Mouse (Mus musculus): ENCODE data around the gene Qk. TPM values are rescaled to one million over a fixed set of nuclear protein-coding genes. Genes with fewer than 3 reads are reported as not detected.
A peak's percentile ranks its signal among the peaks of the same experiment; 100 is the strongest.

The Qk gene
- total and polyA plus RNA-seq, 2 experiments = 30.4 to 52.4 TPM

GRCm38 (mm10) chr17:10338286-10338685 lies 18.6 kb upstream of the Qk start:
- no peaks in the 10 kb centered on the region for H3K79me2 ChIP-seq (ENCODE audit: control insufficient read depth, insufficient read depth, low read length)
- H3K27me3 ChIP-seq (ENCODE audit: control insufficient read depth, insufficient read depth, low read length) = no peaks in the 10 kb centered on the region
- H3K27ac ChIP-seq (replicated peaks; ENCODE audit: insufficient read depth, low read depth, low read length) = no peak overlapping the region
- WGBS = 31% methylated on average over 10 of the region's 10 CpGs
- TF ChIP-seq CTCF (IDR thresholded peaks at IDR 0.05; ENCODE audit: low read depth, low read length) (no peak), POLR2A (IDR thresholded peaks at IDR 0.05; ENCODE audit: extremely low read depth, insufficient read depth, low read length) (no peak)
- no peaks in the 10 kb centered on the region for H3K36me3 ChIP-seq (ENCODE audit: control insufficient read depth, insufficient read depth, low read length)
- peak; percentile 85 for DNase-seq (ENCODE audit: extremely low read depth, low read depth, low spot score)
- no peak overlapping the region for H3K4me3 ChIP-seq (ENCODE audit: insufficient read depth, low read depth, low read length)
- peaks cover 1% of the 10 kb centered on the region; the same call in 1 of the 2 replicates for H3K4me1 ChIP-seq (ENCODE audit: control insufficient read depth, insufficient read depth, low read length)
- no peak overlapping the region for H3K9ac ChIP-seq (ENCODE audit: low read depth, low read length)

- Histone ChIP-seq H3K27me3 (ENCODE audit: control insufficient read depth, insufficient read depth, low read length) (no peaks in the 10 kb centered on the region), H3K4me3 (ENCODE audit: insufficient read depth, low read depth, low read length) (no peak overlapping the region), H3K9ac (ENCODE audit: low read depth, low read length) (no peak overlapping the region), H3K79me2 (ENCODE audit: control insufficient read depth, insufficient read depth, low read length) (no peaks in the 10 kb centered on the region), H3K4me1 (ENCODE audit: control insufficient read depth, insufficient read depth, low read length) (peaks cover 1% of the 10 kb centered on the region; the same call in 1 of the 2 replicates), H3K27ac (replicated peaks; ENCODE audit: insufficient read depth, low read depth, low read length) (no peak overlapping the region), H3K36me3 (ENCODE audit: control insufficient read depth, insufficient read depth, low read length) (no peaks in the 10 kb centered on the region)
- 95% methylated on average over 12 of the region's 12 CpGs for WGBS
- no peak for TF ChIP-seq CTCF (IDR thresholded peaks at IDR 0.05; ENCODE audit: low read depth, low read length)
- no peak for TF ChIP-seq POLR2A (IDR thresholded peaks at IDR 0.05; ENCODE audit: extremely low read depth, insufficient read depth, low read length)
- DNase-seq (ENCODE audit: extremely low read depth, low read depth, low spot score) = no peak
Observed at GRCm38 (mm10) chr17:10336558-10336957, 16.9 kb upstream of the Qk start.

- H3K27ac ChIP-seq (replicated peaks; ENCODE audit: insufficient read depth, low read depth, low read length) = no peak overlapping the region
- H3K36me3 ChIP-seq (ENCODE audit: control insufficient read depth, insufficient read depth, low read length) = no peaks in the 10 kb centered on the region
- no peak for DNase-seq (ENCODE audit: extremely low read depth, low read depth, low spot score)
- no peaks in the 10 kb centered on the region for H3K79me2 ChIP-seq (ENCODE audit: control insufficient read depth, insufficient read depth, low read length)
- 43% methylated on average over 16 of the region's 16 CpGs for WGBS
- TF ChIP-seq POLR2A (IDR thresholded peaks at IDR 0.05; ENCODE audit: extremely low read depth, insufficient read depth, low read length) (no peak), CTCF (IDR thresholded peaks at IDR 0.05; ENCODE audit: low read depth, low read length) (no peak)
- no peaks in the 10 kb centered on the region for H3K27me3 ChIP-seq (ENCODE audit: control insufficient read depth, insufficient read depth, low read length)
- H3K4me3 ChIP-seq (ENCODE audit: insufficient read depth, low read depth, low read length) = peak overlapping the region; percentile 74
- H3K9ac ChIP-seq (ENCODE audit: low read depth, low read length) = no peak overlapping the region; the same call in 1 of the 2 replicates
- H3K4me1 ChIP-seq (ENCODE audit: control insufficient read depth, insufficient read depth, low read length) = peaks cover 1% of the 10 kb centered on the region; the same call in 1 of the 2 replicates
Observed at GRCm38 (mm10) chr17:10335809-10336499, 16.3 kb upstream of the Qk start.

GRCm38 (mm10) chr17:10334957-10335690 lies 15.5 kb upstream of the Qk start:
- H3K9ac ChIP-seq (ENCODE audit: low read depth, low read length) = peak overlapping the region; percentile 51
- peak; percentile 36 for TF ChIP-seq CTCF (IDR thresholded peaks at IDR 0.05; ENCODE audit: low read depth, low read length)
- TF ChIP-seq POLR2A (IDR thresholded peaks at IDR 0.05; ENCODE audit: extremely low read depth, insufficient read depth, low read length) = no peak

GRCm38 (mm10) chr17:10334481-10334880 lies 14.8 kb upstream of the Qk start:
- Histone ChIP-seq H3K27me3 (ENCODE audit: control insufficient read depth, insufficient read depth, low read length) (no peaks in the 10 kb centered on the region), H3K27ac (replicated peaks; ENCODE audit: insufficient read depth, low read depth, low read length) (peak overlapping the region; percentile 5; the same call in 1 of the 2 replicates), H3K36me3 (ENCODE audit: control insufficient read depth, insufficient read depth, low read length) (no peaks in the 10 kb centered on the region), H3K4me3 (ENCODE audit: insufficient read depth, low read depth, low read length) (no peak overlapping the region), H3K9ac (ENCODE audit: low read depth, low read length) (0 out of 2 replicates have a peak overlapping the region, but pooled peaks have one; percentile 19), H3K79me2 (ENCODE audit: control insufficient read depth, insufficient read depth, low read length) (no peaks in the 10 kb centered on the region), H3K4me1 (ENCODE audit: control insufficient read depth, insufficient read depth, low read length) (peaks cover 2% of the 10 kb centered on the region)
- 41% methylated on average over 1 of the region's 1 CpGs for WGBS
- DNase-seq (ENCODE audit: extremely low read depth, low read depth, low spot score) = no peak
- TF ChIP-seq POLR2A (IDR thresholded peaks at IDR 0.05; ENCODE audit: extremely low read depth, insufficient read depth, low read length) (no peak), CTCF (IDR thresholded peaks at IDR 0.05; ENCODE audit: low read depth, low read length) (no peak)

More at GRCm38 (mm10) chr17:10334957-10335690, 15.5 kb upstream of the Qk start:
- no peaks in the 10 kb centered on the region for H3K36me3 ChIP-seq (ENCODE audit: control insufficient read depth, insufficient read depth, low read length)
- H3K4me3 ChIP-seq (ENCODE audit: insufficient read depth, low read depth, low read length) = peak overlapping the region; percentile 74
- H3K27ac ChIP-seq (replicated peaks; ENCODE audit: insufficient read depth, low read depth, low read length) = peak overlapping the region; percentile 9
- H3K4me1 ChIP-seq (ENCODE audit: control insufficient read depth, insufficient read depth, low read length) = peaks cover 1% of the 10 kb centered on the region; the same call in 1 of the 2 replicates
- peak; percentile 90 for DNase-seq (ENCODE audit: extremely low read depth, low read depth, low spot score)
- no peaks in the 10 kb centered on the region for H3K79me2 ChIP-seq (ENCODE audit: control insufficient read depth, insufficient read depth, low read length)
- WGBS = 2% methylated on average over 31 of the region's 31 CpGs
- no peaks in the 10 kb centered on the region for H3K27me3 ChIP-seq (ENCODE audit: control insufficient read depth, insufficient read depth, low read length)

Measured in liver, adult 2 months (tissue).